Mouse (Mus musculus) right cerebral cortex, adult 2 months (tissue): ENCODE data around the gene Hpca.

Source experiments
- DNase-seq, 2 experiments: peaks; one replicate each; pipeline ENCODE4 v3.0.0; 2021 to 2022; ENCODE audit warnings: low spot score in 2 of 2

Hpca gene

DNA sequence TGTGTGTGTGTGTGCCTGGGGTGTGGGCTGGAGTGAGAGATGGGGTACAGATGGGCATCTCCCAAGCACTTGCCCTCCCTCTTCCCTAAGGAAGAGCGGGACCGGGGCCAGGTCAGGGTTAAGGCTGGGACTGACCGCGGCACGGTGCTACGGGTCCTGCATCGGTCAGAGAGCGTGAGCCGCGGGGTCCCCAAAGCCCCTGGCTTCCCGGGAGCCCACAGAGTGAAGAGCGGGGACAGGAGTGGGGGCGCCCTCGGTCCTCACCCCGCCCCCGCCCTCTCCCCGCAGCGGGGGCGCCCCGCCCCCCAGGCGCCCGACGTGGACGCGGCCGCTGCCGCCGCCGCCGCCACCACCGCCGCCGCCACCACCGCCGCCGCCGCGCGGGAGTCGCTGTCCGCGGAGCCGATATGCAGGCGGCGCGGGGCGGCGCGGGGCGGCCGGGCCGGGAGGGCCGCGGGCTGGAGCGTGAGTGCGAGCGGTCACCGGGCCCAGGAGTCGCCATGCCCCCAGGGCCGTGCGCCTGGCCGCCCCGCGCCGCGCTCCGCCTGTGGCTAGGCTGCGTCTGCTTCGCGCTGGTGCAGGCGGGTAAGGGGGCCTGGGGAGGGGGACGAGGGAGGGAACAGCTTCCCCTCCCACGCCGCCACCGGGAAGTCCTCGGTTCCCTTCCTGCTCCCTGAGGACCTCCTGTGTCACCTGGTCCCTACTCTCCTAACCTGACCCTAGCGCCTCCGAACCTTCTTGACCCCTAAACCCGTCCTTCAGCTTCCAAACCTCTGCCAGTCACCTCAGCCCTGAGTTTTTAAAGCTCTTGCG, 14.9 kb upstream of the Hpca start, which contains the start of gene Fndc5:
Gene Fndc5, plus strand, starts transcription at position 421 of the 813 bp plus-strand sequence.
- no peak for DNase-seq

DNA sequence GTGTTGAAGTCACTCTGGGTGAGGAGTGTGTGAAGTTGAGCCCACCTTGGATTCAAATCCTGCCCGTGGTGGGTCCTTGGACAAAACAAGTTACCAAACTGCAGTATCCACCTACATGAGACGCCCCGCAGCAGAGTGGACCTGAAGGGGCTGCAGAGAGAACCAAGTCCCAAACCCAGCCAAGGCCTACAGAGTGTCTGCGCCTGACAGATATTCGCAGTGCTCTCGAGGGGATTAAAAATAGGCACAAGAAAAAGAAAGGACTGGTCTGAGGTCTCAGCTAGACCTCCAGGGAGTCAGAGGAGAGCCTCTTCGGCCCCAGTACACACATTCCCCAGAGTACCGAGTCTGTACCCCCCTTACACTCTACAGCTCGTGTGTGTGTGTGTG, 14.3 kb upstream of the Hpca start:
- no peak for DNase-seq

- no peak for DNase-seq
Measured at GRCm38 (mm10) chr4:129135637-129136036, 13.8 kb upstream of the Hpca start.

DNA sequence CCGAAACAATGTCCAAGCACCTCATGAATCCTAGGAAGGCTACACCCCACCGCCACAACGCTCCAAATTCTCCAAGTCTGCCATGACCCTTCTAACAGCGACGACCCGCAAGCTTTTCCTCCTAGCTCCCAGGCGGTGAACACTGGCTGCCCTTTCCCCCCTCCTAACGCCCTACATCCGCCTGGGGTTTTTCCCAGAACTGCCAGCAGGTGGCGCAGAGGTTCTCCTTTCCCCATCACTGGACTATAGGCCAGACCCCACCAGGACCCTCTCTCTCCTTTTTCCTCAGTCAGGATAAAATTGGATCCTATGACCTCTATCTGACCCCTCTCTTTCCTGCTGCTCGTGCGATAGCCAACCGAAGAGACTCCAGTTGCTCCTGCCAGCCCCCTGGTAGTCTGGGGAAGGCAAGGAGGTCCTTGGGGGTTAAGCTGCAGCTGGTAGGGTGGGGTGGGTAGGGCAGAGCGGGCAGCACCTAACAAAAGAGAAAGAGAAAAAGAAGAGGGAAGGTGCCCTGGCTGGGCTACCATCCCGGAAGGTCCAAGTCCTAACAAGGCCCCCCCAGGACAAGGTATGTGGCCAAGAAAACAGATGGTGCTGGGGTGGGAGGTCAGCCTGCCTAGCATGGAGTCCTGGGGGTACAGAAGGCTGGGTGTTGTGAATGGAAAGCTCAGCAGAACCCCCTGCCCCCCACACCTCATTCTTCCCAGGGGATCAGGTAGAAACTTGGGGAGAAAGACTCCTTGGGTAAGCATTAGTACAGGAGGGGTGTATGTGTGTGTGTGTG, 13.2 kb upstream of the Hpca start:
- DNase-seq = peak; percentile 76 to 78

DNA sequence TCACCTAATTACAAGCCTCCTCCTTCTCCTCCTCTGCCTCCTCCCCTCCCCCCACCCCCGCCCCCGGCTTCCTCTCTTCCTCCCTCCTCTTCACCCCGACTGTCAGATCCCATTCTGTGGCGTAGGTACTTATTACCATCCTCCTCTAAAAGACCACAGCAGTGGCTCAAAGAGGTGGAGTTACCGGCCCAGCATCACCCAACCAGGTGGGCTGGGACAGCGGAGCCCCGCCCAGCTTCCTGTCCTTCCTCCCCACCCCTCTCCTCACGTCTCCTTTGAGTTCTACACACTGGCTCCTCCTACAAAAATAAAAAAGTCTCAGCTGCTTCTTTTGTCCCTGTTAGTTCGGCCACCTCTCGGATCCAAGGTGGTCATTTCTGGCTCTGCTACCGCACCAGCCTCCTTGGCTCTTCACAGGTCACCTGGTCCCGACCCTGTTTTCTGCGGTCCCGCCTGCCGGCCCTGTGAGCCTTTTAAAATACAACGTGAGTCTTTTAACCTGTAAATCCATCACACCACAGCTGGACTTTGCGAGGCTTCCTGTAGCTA, 9.0 kb upstream of the Hpca start:
- no peak for DNase-seq

GRCm38 (mm10) chr4:129130149-129130548, 8.3 kb upstream of the Hpca start:
- no peak for DNase-seq

DNA sequence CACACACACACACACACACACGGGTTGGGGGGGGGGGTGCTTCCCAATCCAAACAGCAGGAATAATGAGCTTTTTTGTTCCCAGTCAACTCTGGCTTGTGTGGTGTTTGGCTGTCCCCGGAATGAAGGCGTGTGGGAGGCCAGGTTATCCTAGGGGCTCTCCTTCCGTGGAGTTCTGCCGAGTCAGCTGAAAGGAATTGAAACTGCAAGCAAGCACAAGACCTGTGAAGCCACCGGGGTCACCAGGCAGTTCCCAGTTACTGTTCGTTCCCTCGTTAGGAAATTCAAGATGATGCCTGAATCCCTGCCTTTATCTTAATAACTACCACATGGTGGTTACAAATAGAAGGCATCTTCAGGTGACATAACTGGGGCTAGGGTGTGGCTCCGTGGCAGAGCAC, 7.6 kb upstream of the Hpca start:
- DNase-seq = no peak

DNA sequence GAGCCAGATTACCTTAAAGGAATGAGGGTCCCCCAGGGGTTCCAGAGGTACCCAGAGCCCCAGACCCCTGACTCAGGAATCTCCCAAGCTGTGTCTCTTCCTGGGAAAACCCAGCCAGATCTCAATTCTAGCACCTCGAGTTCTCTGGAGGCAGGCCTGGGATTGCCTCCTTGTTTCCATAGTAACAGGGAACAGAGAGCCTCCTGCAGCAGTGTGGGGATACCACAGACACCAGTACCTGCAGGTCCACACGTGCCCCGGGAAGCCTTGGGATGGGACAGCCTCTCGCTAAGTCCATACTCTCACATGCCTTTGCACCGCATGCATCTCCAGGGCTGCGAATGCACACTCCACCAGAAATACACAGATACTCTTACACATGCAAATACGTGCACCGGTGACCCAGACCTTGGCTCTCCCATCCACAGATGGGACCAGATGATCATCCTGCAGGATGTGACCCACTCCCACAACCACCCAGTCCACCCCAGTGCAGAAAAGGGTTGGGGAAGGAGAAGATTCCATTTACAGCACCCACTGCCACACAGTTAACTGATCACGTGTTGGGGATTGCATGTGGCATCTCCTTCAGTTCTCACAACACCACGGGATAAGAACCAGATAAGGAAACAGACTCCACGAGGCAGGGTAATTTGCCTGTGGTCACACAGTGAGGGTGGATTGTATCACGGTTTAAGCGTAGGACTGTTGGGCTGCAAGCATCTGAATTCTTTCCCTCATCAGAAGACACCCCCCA, 6.9 kb upstream of the Hpca start:
- peak in 1 of 2 experiments; percentile 61 for DNase-seq

DNA sequence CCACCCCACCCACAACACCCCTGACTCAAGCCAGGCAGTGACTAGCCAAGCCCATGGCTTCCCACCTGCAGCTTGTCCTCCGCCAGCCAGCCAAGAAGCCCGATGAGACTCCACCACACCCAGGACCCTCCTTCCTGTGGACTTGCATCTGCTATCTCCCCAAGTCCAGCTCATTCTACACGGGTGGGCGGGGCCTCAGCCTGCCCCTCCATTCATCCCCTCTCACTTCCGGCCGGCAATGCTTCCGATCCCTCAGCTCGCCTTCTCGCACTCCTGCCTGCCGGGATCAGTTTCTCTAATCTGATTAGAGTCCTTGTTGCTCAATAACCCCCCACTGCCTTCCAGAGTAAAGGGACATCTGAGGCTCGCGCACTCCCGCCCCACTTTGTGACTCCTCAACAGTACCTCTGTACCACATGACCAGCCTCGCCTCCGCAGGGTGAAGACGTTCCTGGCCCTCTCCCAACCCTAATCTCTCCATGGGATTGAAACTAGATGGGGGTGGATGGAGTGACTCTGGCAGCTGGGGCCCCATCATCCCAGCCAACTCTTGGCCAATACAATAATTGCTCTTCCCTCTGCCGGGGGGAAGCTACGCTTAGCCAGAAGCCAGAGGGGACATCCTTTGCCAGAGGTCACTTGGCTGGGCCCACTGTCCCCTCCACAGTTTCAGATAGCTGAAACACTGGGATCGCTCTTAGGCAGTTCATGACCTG, 4.1 kb upstream of the Hpca start:
- DNase-seq = no peak

GRCm38 (mm10) chr4:129124652-129125146, 2.9 kb upstream of the Hpca start:
- DNase-seq = no peak

DNA sequence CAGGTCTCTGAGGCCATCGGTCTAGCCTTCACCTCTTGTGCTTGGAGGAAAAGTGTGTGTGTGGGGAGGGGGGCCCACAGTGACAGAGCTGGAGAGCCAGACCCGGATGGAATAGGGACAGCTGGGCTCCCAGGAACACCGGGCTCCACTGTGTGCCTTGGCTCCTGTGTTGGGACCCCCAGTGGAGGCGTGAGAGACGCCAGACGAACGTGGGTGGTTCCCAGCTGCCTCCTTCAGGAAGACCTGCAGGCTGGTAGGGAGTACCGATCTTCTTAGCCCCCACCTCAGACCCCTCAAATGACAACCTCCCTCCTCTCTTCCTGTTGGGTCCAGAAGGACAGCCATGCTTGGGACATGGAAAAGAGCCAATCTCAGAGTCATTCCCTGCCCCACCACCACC, 883 bp upstream of the Hpca start:
- no peak for DNase-seq

DNA sequence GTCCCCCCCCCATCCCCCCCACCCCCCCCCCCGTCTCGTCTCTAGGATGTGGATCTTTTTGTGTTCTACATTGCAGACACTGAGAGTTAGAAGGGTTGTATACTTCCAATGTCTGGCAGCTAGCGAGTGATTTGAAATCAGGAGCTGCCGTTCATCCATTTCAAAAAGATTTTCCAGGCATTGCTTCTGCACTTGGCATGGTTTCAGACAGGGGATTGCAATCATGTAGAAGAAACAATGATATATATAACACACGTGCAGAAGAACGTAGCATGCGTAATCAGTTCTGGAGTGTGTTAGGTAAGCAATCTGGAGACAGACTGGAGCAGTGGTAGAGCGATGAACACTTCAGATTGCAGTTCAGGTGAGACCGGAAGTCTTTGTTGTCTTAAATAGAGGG, 271 bp upstream of the Hpca start:
- DNase-seq = no peak

DNA sequence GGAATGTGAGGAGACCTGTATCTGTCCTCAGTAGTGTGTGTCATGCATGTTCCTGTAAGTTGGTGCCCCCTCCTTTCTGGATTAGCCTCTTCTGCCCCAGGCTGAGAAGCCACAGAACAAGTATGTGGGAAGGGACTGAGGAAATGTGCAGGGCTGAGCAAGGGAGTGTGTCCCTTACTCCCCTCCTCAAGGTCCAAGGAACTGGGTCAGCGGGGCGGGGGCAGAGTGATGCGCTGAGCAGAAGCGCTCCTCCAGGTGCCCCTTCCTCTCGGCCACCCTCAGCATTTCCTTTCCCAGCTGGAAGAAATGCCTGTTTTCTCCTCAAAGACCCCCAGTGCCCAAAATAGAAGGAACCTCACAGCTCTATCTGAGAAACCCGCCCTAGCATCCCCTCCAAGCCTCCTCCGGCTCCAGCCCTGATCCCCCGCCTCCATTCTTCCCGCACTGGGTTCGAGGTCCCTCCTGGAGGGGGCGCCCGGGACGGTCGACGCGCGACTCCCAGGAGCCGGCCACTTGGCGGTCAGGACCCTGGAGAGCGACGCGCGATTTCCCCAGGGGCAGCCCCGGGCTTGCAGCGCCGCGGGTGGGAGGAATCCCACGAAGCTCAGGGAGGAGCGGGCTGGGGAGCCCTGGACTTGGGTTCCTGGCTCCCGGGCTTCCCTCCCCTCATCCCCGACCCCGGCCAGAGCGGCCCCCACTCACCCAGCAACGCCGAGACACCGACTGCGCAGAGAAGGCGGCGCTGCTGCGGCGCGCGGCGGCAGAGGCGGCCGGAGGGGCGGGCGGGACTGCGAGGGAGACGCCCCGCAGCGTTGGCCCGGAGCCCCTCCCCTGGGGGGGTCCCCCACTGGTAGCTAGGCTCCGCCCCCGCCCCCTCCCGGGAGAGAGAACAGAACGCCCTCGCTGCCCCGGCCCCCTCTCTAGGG, 1.1 kb downstream of the Hpca start:
- DNase-seq = peak in 1 of 2 experiments; percentile 58

DNA sequence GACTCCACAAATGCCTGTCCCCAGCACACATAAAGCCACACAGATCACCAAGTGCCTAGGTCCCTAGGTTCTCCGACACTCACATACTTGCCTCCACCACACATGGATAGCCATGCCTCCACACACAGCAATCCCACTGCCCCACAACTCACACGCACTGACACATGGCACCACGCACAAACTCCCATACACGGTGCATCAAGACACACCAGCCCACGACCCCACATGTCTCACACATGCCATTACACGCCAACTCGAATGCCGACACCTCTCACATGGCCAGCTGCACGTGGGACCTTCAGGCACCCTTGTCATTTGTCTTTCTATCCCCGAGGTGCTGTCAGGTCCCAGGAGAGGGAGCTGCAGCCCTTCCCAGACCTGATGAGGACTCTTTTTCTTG, 2.1 kb downstream of the Hpca start:
- no peak for DNase-seq

GRCm38 (mm10) chr4:129117720-129118510, 3.9 kb downstream of the Hpca start:
- no peak for DNase-seq

- DNase-seq = no peak
Measured at GRCm38 (mm10) chr4:129116703-129117102, 5.1 kb downstream of the Hpca start.

DNA sequence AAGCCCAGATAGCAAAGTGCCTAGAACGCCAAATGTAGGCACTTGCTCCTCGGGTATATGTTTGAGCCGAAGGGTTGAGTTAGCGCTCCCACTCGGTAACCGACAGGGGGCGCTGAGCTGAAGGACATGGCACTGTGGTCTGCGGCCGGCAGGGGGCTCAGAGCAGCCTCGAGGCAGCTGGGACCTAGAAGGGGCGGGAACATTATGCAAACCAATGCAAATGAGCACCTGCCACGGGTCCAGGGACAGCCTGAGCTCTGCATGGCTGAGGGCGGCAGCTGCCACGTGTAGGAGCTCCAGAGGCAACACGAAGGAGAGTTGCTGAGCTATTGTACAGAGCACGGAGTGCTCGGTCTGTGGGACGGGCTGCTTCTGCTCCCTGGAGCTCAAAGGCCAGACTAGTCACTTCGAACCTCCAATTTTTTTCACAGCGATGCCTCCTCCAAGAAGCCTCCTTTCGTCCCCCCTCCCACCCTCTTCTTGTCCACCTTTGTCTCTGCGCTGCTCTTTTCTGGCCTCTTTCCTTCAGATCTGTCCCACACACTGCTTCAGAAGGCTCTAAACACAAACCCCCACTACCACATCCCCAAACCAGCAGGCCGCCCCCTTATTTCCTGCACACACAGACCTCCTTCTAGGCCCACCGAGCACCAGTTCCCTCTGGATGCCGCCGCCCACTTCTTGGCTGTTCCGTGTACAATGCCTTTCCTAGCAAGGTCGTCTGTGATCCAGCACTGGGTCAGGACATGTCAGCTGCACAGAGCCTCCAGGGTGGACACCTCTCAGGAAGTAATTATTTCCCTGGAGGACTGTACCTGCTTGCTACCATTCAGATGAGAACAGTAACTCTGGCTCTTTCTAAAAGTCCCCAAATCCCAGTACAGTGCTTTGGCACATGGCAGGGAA, 8.5 kb downstream of the Hpca start:
- DNase-seq = peak; percentile 83 to 87

DNA sequence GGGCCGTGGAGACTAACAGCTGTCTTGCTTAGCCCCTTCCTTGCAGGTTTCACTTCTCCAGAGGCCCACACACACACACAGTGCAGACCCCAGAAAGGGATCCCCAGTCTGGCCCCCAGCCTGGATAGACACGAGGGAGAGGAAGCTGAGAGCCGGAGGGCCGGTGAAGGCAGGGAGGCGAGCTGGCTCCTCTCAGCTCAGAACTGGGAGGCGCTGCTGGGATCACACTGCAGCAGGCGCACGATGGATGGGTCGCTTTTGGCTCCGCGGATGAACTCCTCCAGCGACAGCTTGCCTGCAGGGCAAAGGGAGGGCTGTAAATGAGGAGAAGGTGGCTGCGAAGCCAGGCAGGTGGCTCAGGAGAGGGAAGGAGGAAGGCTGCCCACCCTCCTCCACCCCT, 9.6 kb downstream of the Hpca start:
- no peak for DNase-seq
